Mouse (Mus musculus) neural tube, embryonic 14.5 days (tissue): Measurements from ENCODE around the gene Thap12. TPM values are rescaled to one million over a fixed set of nuclear protein-coding genes. Genes with fewer than 3 reads are reported as not detected.

Experiments used
- ATAC-seq: fragments of 200-750 bp; cut with Nextera tagmentation; 2 replicates; pipeline ENCODE4 v1.8.0; 2017; ENCODE audit warnings: low read depth, mild to moderate bottlenecking, moderate TSS enrichment, moderate library complexity
- H3K27ac ChIP-seq: fragments of 300-500 bp; sonication (generic); 2 replicates; pipeline ENCODE4 v1.5.1; 2014; ENCODE audit warnings: low read depth, mild to moderate bottlenecking, control low read depth, low read length, moderate library complexity, mixed read lengths
- H3K27me3 ChIP-seq: fragments of 300-500 bp; sonication (generic); 2 replicates; pipeline ENCODE4 v1.6.1; 2014; ENCODE audit warnings: low read length; ENCODE audit not compliant: control insufficient read depth, insufficient read depth
- H3K36me3 ChIP-seq: fragments of 300-500 bp; sonication (generic); 2 replicates; pipeline ENCODE4 v1.6.1; 2014; ENCODE audit warnings: low read length, mixed read lengths; ENCODE audit not compliant: control insufficient read depth, insufficient read depth
- H3K4me1 ChIP-seq: fragments of 300-500 bp; sonication (generic); 2 replicates; pipeline ENCODE4 v1.6.1; 2014; ENCODE audit warnings: low read length; ENCODE audit not compliant: control insufficient read depth, insufficient read depth
- H3K4me2 ChIP-seq: fragments of 300-500 bp; sonication (generic); 2 replicates; pipeline ENCODE4 v1.6.1; 2014; ENCODE audit warnings: mild to moderate bottlenecking, low read depth, low read length, control low read depth
- H3K4me3 ChIP-seq: fragments of 300-500 bp; sonication (generic); 2 replicates; pipeline ENCODE4 v1.5.1; 2014; ENCODE audit warnings: low read depth, low read length, control low read depth, mixed read lengths
- H3K9ac ChIP-seq: fragments of 300-500 bp; sonication (generic); replicated peaks from 2 replicates; pipeline ENCODE4 v1.6.1; 2014; ENCODE audit warnings: low read depth, mild to moderate bottlenecking, control low read depth, low read length, mixed read lengths
- H3K9me3 ChIP-seq: fragments of 300-500 bp; sonication (generic); 2 replicates; pipeline ENCODE4 v1.6.1; 2016; ENCODE audit warnings: low read length; ENCODE audit not compliant: control insufficient read depth
- WGBS: fragments of 180-500 bp; shearing (Covaris S2); extraction: QIAGEN DNeasy Blood & Tissue Kit; methylation state at CpG from one replicate; pipeline ENCODE4 v1.1.7; 2014; 5-methylcytosine and 5-hydroxymethylcytosine counted together
- polyA plus RNA-seq: library from polyadenylated mRNA; unstranded; fragments of >200 nt; fragmentation: Nextera tagmentation; extraction: Ambion mirVana; gene quantifications from 2 replicates; pipeline ENCODE4 v1.2.1, GENCODE M21; 2014

Thap12 gene
- polyA plus RNA-seq, 1 experiment from 2014 or later: 54.5 TPM

GRCm38 (mm10) chr7:98672241-98672955 lies 30.5 kb upstream of the Thap12 start:
- no peak overlapping the region for H3K9ac ChIP-seq
- no peaks in the 10 kb centered on the region for H3K36me3 ChIP-seq
- WGBS: 71% methylated on average over 11 of the region's 11 CpGs
- no peaks in the 10 kb centered on the region for H3K4me1 ChIP-seq
- no peaks in the 10 kb centered on the region for H3K27me3 ChIP-seq
- no peak overlapping the region for H3K27ac ChIP-seq
- no peak for ATAC-seq
- no peaks in the 10 kb centered on the region for H3K9me3 ChIP-seq
- no peak overlapping the region for H3K4me3 ChIP-seq
- H3K4me2 ChIP-seq: no peak overlapping the region

GRCm38 (mm10) chr7:98674344-98674743 lies 28.6 kb upstream of the Thap12 start:
- no peak for ATAC-seq
- no peaks in the 10 kb centered on the region for H3K36me3 ChIP-seq
- H3K9ac ChIP-seq: no peak overlapping the region
- 0 out of 2 replicates have a peak, but pooled peaks cover 4% of the 10 kb centered on the region for H3K4me1 ChIP-seq
- no peaks in the 10 kb centered on the region for H3K9me3 ChIP-seq
- H3K4me2 ChIP-seq: no peak overlapping the region
- no peaks in the 10 kb centered on the region for H3K27me3 ChIP-seq
- WGBS: 83% methylated on average over 4 of the region's 4 CpGs
- no peak overlapping the region for H3K27ac ChIP-seq
- no peak overlapping the region for H3K4me3 ChIP-seq

- no peaks in the 10 kb centered on the region for H3K27me3 ChIP-seq
- H3K4me3 ChIP-seq: no peak overlapping the region
- 0 out of 2 replicates have a peak, but pooled peaks cover 4% of the 10 kb centered on the region for H3K4me1 ChIP-seq
- no peak for ATAC-seq
- no peak overlapping the region for H3K27ac ChIP-seq
- H3K36me3 ChIP-seq: no peaks in the 10 kb centered on the region
- no peaks in the 10 kb centered on the region for H3K9me3 ChIP-seq
- H3K9ac ChIP-seq: no peak overlapping the region
- 91% methylated on average over 2 of the region's 2 CpGs for WGBS
- no peak overlapping the region for H3K4me2 ChIP-seq
Observed at GRCm38 (mm10) chr7:98677511-98677910, 25.4 kb upstream of the Thap12 start.

- no peak for ATAC-seq
- Histone ChIP-seq H3K27me3 (no peaks in the 10 kb centered on the region), H3K4me3 (no peak overlapping the region), H3K27ac (no peak overlapping the region), H3K36me3 (no peaks in the 10 kb centered on the region), H3K9me3 (no peaks in the 10 kb centered on the region), H3K4me1 (0 out of 2 replicates have a peak, but pooled peaks cover 4% of the 10 kb centered on the region), H3K9ac (no peak overlapping the region), H3K4me2 (no peak overlapping the region; the same call in 1 of the 2 replicates)
- WGBS: 68% methylated on average over 7 of the region's 7 CpGs
Observed at GRCm38 (mm10) chr7:98678441-98678840, 24.5 kb upstream of the Thap12 start.

- 63% methylated on average over 2 of the region's 2 CpGs for WGBS
- H3K36me3 ChIP-seq: no peaks in the 10 kb centered on the region
- no peak overlapping the region for H3K27ac ChIP-seq
- no peak overlapping the region for H3K4me3 ChIP-seq
- no peaks in the 10 kb centered on the region for H3K27me3 ChIP-seq
- no peak for ATAC-seq
- H3K9ac ChIP-seq: no peak overlapping the region
- H3K4me2 ChIP-seq: no peak overlapping the region
- H3K9me3 ChIP-seq: no peaks in the 10 kb centered on the region
- H3K4me1 ChIP-seq: 0 out of 2 replicates have a peak, but pooled peaks cover 4% of the 10 kb centered on the region
Observed at GRCm38 (mm10) chr7:98680691-98681090, 22.2 kb upstream of the Thap12 start.

GRCm38 (mm10) chr7:98682821-98683220 lies 20.1 kb upstream of the Thap12 start:
- Histone ChIP-seq H3K4me1 (0 out of 2 replicates have a peak, but pooled peaks cover 4% of the 10 kb centered on the region), H3K27me3 (no peaks in the 10 kb centered on the region), H3K4me3 (no peak overlapping the region), H3K9me3 (no peaks in the 10 kb centered on the region), H3K4me2 (no peak overlapping the region), H3K36me3 (no peaks in the 10 kb centered on the region), H3K9ac (no peak overlapping the region), H3K27ac (no peak overlapping the region)
- no peak for ATAC-seq
- WGBS: 93% methylated on average over 10 of the region's 10 CpGs

- Histone ChIP-seq H3K9ac (no peak overlapping the region), H3K27me3 (no peaks in the 10 kb centered on the region), H3K4me2 (no peak overlapping the region), H3K4me3 (no peak overlapping the region), H3K27ac (no peak overlapping the region), H3K4me1 (no peaks in the 10 kb centered on the region), H3K36me3 (no peaks in the 10 kb centered on the region), H3K9me3 (no peaks in the 10 kb centered on the region)
- WGBS: 53% methylated on average over 13 of the region's 13 CpGs
- ATAC-seq: peak; percentile 66; the same call in 1 of the 2 replicates
Observed at GRCm38 (mm10) chr7:98685895-98686294, 17.0 kb upstream of the Thap12 start.

GRCm38 (mm10) chr7:98690126-98690525 lies 12.8 kb upstream of the Thap12 start:
- no peak overlapping the region for H3K27ac ChIP-seq
- no peak overlapping the region for H3K9ac ChIP-seq
- 96% methylated on average over 1 of the region's 1 CpGs for WGBS
- no peak overlapping the region for H3K4me2 ChIP-seq
- no peaks in the 10 kb centered on the region for H3K27me3 ChIP-seq
- H3K4me3 ChIP-seq: no peak overlapping the region
- no peaks in the 10 kb centered on the region for H3K4me1 ChIP-seq
- no peak for ATAC-seq
- no peaks in the 10 kb centered on the region for H3K9me3 ChIP-seq
- H3K36me3 ChIP-seq: no peaks in the 10 kb centered on the region

- WGBS: 37% methylated on average over 3 of the region's 3 CpGs
- no peaks in the 10 kb centered on the region for H3K36me3 ChIP-seq
- H3K27me3 ChIP-seq: no peaks in the 10 kb centered on the region
- no peak overlapping the region for H3K4me3 ChIP-seq
- H3K9ac ChIP-seq: no peak overlapping the region
- H3K4me2 ChIP-seq: no peak overlapping the region
- H3K9me3 ChIP-seq: no peaks in the 10 kb centered on the region
- H3K27ac ChIP-seq: no peak overlapping the region
- no peak for ATAC-seq
- no peaks in the 10 kb centered on the region for H3K4me1 ChIP-seq
Observed at GRCm38 (mm10) chr7:98690831-98691230, 12.1 kb upstream of the Thap12 start.
